Mouse (Mus musculus): Measurements from ENCODE around the gene 1700016K19Rik.

The 1700016K19Rik gene

GRCm38 (mm10) chr11:75999440-76000155, at the start of gene 1700016K19Rik:
1700016K19Rik (plus strand) TSS chr11:75999912.
- peak; percentile 78 for DNase-seq (ENCODE audit: low spot score)

DNA sequence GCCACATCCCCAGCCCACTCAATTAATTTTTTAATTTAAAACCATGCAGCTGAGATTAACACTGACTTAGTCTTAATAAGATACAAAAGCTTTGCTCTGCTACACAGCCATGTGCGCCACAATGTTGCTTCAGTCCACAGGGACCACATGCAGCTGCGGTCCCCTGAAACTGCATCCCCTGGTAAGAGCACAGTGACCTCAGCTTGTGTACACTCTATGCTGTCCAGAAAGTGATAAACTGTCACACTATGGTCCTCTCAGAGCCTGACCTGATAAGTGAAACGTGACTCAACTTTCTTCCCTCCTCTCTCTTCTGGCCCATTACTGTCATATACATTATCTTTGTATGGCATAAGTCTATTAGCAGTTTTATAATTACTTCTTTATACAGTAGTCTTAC, 49.3 kb upstream of the 1700016K19Rik start:
- DNase-seq (ENCODE audit: low spot score), result no peak

DNA sequence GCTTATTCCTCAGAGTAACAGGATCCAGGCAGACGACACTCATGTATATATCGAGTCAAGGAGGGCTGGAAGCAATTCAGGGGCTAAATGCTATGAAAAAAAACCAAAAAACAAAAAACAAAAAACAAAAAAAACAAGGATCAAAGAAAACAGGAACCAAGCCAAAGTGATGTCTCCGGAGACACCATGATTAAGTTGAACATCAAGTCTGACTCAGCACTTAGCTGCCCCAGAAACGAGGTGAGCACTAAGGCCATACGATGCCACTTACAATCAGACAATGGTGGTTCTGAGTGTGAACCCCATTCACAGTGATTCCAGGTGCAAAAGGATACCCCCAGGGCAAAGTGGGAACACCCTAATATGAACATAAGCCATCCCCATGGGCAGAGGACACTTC, 47.8 kb upstream of the 1700016K19Rik start:
- no peak for DNase-seq (ENCODE audit: low spot score)

DNA sequence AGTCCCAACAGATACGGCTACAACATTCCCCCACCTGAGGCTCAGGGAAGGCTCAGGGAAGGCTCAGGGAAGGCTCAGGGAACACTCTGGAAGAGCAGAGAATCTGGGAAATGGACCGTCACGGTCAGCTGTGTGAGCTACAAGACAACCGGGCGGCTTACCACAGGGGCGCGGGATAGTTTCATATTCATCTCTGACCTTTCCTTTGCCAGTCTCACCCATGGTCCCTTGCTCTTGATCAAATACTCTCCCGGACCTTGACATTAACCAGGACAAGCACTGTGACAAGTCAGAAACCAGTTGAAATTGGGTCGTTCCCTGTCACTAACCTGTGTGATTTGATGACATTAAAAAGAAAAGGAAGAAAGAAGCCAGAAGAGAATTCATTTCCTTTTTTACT, 44.8 kb upstream of the 1700016K19Rik start:
- DNase-seq (ENCODE audit: low spot score), result no peak

GRCm38 (mm10) chr11:75956651-75957050, 43.1 kb upstream of the 1700016K19Rik start:
- DNase-seq (ENCODE audit: low spot score), result no peak

DNA sequence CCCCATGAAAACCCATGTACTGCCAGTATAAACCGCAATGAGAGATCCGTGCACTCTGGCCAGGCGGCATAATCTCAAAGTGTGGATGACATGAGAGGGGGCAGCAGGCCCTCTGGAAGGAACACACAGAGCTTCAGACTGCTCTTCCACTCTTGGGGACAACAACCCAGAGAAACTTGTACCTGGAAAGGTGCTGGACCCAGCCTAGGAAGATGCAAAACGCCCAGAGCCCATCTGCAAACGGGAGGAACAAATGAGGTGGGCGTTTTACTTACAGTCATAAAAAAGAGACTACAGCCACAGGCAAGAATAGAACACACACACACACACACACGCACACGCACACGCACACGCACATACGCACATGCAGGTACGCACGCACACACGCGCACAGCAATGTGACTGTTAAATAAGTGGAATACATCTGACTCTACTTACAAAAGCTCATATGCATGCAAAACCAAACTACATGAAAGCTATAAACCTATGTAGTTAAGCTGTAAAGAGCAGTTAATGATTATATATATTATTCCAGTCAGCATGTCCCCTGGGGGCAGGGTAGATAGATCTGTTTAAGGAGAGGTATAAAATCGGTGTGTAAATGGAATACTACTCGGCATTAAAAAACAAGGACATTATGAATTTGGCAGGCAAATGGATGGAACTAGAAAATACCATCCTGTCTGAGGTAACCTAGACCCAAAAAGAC, 42.4 kb upstream of the 1700016K19Rik start:
- DNase-seq (ENCODE audit: low spot score), result no peak

DNA sequence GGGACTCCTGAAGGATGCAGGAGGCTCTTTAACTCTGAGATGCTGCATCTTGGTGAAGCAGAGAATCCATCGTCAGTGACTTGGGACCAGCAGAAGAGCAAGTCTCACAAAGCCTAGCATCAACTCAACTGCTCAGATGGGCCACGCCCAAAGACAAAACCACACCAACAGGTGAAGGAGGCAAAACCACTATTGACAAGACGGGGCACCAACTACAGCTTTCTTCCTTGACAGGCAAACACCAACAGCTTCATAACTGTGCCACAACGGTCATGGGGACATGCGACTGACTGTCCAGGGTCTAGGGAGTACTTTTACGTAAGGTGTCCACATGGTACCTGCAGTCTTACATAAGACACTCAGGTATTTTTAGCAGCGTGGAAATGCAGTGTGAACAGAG, 37.9 kb upstream of the 1700016K19Rik start:
- no peak for DNase-seq (ENCODE audit: low spot score)

GRCm38 (mm10) chr11:75963730-75964475, 35.8 kb upstream of the 1700016K19Rik start:
- DNase-seq (ENCODE audit: low spot score), result no peak

- DNase-seq (ENCODE audit: low spot score), result no peak
These were observed 35.3 kb upstream of the 1700016K19Rik start for GRCm38 (mm10) chr11:75964476-75964730.

GRCm38 (mm10) chr11:75965674-75966400, 33.9 kb upstream of the 1700016K19Rik start:
- no peak for DNase-seq (ENCODE audit: low spot score)

- peak; percentile 58 for DNase-seq (ENCODE audit: low spot score)
These were observed 33.0 kb upstream of the 1700016K19Rik start for GRCm38 (mm10) chr11:75966401-75967372.

GRCm38 (mm10) chr11:75968761-75969160, 31.0 kb upstream of the 1700016K19Rik start:
- DNase-seq (ENCODE audit: low spot score), result no peak

GRCm38 (mm10) chr11:75970629-75971028, 29.1 kb upstream of the 1700016K19Rik start:
- no peak for DNase-seq (ENCODE audit: low spot score)

DNA sequence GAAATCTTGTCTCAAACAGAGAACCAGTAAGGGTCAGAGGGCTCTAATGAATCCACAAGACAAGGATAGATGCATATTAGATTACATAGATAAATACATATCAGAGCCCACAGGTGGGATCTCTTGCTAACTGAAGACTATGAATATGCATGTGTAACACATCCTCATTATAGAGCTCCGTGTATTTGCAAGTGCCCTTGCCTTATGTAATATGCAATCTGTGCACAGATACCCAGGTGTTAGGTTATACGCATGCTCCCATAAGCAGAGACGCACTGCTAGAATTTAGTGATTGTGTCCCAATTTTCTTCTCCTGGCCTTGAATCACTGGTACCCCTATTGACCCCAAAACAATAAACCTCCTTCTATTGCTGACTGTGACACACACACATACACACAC, 27.5 kb upstream of the 1700016K19Rik start:
- DNase-seq (ENCODE audit: low spot score), result no peak

- DNase-seq (ENCODE audit: low spot score), result no peak
These were observed 26.7 kb upstream of the 1700016K19Rik start for GRCm38 (mm10) chr11:75972916-75973567.

DNA sequence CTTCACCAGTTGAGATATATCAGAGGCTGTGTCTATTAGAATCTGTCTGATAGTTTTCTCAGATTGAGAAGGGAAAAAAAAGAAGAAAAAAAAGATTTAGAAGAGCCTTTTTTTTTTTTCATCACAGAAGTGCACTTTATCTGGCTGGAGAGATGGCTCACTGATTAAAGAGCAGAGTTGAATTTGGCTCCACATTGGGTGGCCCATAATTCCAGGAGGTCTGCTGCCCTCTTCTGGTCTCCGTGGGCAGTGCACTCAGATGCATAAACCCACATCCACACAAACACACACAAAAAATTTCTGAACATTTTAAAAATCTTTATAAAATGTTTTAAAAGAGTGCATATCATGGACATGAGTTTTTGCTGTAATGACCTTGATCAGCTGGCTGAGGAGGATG, 25.7 kb upstream of the 1700016K19Rik start:
- no peak for DNase-seq (ENCODE audit: low spot score)

DNA sequence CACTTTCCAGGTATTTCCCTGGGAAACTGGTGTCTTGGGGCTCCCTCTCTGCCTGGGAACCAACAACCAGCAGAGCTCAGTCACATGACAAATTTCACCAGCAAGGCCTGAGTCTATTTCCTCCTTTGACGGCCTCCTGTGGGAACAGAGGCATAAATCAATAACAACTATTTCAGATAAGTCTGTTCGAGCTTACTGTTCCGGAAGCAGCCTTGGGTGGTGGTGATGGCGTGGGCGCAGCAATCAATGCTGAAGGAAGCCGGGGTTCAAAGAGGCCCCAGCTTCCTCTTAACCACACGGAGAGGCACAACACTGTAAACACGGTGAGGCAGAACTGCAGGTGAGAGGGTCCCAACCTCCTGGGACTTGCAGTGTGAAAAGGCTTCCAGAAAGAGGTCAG, 23.0 kb upstream of the 1700016K19Rik start:
- DNase-seq (ENCODE audit: low spot score), result no peak

GRCm38 (mm10) chr11:75978051-75978450, 21.7 kb upstream of the 1700016K19Rik start:
- DNase-seq (ENCODE audit: low spot score), result no peak

- DNase-seq (ENCODE audit: low spot score), result no peak
These were observed 19.3 kb upstream of the 1700016K19Rik start for GRCm38 (mm10) chr11:75980413-75980812.

GRCm38 (mm10) chr11:75983194-75983593, 16.5 kb upstream of the 1700016K19Rik start:
- no peak for DNase-seq (ENCODE audit: low spot score)

GRCm38 (mm10) chr11:75984581-75984980, 15.1 kb upstream of the 1700016K19Rik start:
- no peak for DNase-seq (ENCODE audit: low spot score)

All from layer of hippocampus, adult 11-12 months (tissue).